Mouse (Mus musculus): Measurements from ENCODE around the gene Skap1.

Skap1 gene

DNA sequence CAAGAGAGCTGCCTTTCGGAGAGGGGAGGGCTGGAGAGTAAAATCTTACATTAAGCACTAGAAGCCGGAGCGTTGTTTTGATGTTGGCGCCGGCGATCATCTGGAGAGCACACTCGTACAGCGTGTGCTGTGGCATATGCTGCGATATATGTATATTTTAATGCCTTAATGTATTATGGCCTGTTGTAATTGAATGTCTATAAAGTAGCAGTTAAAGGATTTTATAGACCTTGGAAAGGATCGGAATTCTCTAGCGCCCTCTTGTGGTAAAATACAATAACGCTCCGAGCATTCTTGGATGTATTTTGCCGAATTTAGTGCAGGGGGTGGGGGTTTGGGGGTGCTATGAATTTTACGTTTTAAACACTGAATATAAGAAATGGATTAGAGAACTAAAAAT, 88.7 kb downstream of the Skap1 start:
- in situ Hi-C loops (cut with MseI, MboI) = no loop called here

DNA sequence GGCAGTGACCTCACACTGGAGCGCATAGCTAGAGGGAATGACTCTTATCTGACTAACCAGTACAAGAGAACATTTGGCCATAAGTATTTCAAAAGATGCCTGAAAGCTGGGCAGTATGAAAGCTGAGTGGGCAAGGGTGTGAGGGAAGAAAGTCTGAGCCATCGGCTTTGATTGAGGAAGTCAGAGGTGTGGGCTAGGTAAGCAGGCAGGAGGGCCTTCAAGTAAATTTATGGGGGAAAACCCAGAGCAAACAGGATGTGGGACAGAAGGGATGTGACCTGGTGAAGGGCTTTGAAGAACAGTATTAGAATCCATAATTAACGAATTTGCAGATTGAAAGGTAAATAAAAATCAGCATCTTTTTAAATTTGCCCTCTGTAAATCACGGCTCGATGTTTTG, 95.8 kb downstream of the Skap1 start:
- in situ Hi-C loops (cut with MseI, MboI) = no loop called here

DNA sequence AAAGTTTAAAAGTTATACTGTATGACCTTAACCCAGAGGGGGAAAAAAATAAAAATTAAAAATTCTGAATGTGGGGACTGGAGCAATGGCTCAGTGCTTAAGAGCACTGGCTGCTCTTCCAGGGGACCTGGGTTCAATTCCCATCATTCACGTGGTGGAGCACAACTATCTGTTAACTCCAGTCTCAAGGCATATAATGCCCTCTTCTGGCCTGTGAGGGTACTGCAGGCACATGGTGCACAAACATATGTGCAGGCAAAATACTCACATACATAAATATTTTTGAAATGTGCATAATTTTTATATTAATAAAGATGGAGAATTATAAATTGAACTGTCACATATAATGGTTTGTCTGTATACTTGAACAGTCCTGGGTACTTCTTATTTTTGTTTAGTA, 99.7 kb downstream of the Skap1 start:
- in situ Hi-C loops (cut with MseI, MboI) = no loop called here

DNA sequence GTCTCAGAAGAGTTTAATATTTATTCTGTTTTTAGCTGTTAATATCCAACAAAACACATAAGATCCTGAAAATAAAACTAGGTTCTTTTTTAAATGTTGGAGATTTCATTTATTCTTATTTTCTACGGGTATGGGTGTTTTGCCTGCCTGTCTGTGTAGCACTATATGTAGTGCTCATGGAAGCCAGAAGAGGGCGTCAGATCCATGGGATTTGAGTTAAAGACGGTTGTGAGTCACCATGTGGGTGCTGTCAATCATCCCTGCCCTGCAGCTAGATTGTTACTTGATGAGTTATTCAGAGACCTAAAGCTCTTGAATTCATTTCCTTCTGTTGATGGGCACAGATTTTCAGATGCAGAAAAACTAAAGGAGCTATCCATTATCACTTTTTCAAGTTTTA, 108.1 kb downstream of the Skap1 start:
- in situ Hi-C loops (cut with MseI, MboI) = loop anchor here (5.0 kb wide), 2 partner anchors 100 to 105 kb away; no protein-coding TSS in a partner anchor

DNA sequence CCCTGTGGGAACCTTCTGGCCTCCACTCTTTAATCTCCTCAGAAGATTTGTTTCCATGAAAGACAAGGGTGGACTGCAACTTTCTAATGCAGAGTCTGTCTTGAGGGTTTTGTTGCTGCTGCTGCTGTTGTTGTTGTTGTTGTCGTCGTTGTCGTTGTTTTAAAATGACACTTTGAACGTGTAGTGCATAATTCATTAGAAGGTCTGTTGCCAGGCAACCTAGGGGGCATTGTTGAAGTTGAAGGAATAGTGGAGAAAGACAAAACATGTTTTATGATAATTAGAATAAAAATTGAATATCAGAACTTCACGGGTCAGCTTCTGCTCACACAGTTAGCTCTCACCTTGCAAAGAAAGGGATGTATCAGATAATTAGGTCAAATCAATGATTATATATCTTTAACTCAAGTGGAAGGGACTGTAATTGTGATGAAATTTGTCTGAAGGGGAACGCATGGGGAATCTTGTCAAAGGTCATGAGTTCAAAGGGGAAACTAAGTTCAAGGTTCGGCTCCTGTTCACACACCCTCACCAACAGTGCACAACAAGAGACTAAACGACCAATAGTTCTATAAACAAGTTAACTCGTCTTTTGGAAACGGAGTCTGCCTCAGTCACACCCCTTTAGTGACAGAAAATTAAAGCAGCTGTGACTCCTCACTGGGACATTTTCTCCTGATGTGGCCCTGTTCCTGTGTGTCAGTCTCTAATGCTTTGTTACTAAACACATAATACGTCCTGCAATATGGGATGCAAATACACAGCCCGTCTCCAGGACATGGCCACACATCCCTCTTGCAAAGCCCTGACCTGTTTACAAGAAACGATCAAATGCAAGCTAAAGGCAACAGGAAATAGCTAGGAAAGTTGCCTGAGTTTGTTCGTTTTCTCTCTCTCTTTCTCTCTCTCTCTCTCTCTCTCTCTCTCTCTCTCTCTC, 112.4 kb downstream of the Skap1 start:
- in situ Hi-C loops (cut with MseI, MboI) = loop anchor here in 1 of 2 experiments (5.0 kb wide), 1 partner anchor 46 kb away; no protein-coding TSS in a partner anchor

DNA sequence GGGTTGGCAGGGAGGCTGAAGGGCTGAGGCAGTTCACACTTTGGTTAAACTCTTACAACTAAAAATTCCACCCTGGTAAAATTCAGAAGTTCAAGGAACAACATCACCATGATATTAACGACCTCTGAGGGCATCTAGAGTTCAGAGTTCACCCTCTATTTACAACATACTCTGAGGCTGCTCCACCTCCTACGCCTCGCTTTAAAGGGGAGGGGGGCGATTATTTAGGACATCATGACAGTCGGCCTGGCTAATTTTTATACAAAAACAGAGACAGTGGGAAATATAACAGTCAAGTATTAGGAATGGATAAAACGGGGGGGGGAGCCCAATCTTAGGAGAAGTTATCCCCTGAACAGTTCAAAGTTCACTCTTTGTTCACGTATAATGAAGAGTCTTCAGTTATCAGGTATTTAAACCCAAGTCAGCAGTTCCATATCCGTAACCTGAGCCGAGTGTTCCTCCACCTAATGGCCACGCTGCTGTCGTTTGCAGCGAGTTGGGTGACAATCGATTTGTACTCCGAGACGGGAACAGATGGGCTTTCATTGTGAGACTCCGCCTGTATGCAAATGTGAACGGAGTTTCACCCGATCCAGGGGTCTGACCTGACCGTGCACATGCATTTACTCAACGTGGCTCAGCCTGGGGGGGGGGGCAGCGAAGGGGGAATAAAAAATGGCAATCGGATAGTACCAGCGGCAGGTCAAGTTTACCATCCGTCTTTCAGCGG, 114.3 kb downstream of the Skap1 start:
- in situ Hi-C loops (cut with MseI, MboI) = loop anchor here in 1 of 2 experiments (5.0 kb wide), 1 partner anchor 44 kb away; no protein-coding TSS in a partner anchor

DNA sequence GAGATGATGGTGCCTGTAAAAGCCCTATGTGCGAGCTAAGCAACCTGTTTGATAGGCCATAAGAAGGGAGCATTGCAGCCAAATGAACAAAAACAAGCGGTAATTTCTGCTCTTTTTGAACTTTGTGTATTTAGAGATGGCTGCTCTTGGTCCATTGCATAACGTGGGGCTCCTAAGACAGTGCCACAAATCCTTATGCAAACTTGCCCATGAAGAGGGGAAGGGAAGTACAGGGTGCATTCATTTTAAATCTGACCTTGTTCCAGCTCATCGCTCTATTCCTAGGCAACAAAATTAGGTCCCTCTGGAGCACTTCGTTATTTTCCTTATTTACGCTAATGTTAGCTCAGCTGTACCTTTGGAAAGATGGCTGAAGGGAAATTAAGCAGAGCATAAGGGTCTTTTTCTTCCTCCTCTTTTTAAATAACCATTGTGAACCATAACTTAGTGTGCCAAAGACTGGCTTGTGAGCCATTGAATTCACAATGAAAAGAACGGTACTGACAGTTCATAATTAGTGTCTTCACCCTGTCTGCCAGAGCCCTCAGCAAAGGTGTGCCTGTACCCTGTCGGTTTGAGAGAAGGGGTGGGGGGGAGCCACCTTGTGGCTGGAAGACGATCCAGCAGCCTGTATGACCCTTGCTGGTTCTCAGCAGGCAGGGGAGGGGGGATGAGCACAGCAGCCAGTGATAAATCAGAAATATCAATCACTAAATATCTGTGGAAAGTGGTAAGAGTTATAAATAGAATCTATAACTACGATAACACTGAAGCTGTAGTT, 117.4 kb downstream of the Skap1 start:
- in situ Hi-C loops (cut with MseI, MboI) = no loop called here

DNA sequence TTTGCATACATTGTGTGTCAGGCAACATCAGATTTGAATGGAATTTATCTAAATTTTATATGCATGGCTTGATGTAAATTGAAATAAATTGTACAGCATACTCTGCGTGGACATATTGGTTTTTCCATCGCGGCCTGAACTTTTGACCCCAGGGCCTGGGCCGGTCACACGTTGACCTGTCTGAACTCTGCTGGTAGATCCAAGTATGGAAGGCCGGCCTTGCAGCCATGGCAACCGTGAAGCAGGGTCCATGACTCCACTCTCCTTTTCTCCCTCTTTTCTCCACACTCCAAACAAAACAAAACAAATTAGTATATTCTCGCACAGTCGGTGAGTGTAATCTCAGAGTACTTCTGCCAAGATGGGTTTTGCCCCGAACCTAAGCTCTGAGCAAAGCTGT, 118.2 kb downstream of the Skap1 start:
- in situ Hi-C loops (cut with MseI, MboI) = no loop called here

DNA sequence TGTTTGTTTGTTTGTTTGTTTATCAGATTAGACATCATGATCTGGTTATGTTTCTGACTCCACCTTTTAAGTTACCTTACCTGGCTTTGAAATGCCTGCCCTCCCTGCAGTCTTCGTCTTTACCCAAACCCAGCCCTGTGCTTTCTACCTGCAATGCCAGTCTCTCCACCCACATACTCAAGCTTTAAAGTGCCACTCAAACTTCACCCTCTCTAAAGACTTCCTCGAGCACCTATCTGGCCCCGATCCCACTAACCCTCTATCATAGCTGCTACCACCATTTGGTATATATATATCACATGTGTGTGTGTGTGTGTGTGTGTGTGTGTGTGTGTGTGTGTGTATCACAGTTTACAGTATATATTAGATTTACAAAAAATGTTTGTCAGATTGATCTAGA, 125.4 kb downstream of the Skap1 start:
- in situ Hi-C loops (cut with MseI, MboI) = no loop called here

DNA sequence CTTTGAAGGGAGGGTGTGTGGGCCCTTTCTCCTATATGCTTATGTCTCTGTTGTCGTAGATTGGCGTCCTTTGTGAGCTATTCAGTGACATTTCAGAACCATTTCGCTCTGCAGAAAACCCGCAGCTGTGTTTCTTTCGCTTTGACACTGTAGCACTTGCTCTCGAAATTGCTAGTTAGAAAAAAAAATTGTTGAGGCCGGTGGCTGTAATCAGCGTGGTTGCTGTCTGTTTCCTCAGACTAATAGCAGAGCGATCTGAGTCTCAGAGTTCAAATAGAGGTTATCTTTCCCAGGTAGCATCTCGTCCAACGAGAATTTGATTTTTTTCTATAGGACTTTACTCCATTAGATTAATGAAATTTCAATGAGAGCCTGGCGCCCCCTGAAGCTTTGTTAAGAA, 131.5 kb downstream of the Skap1 start:
- in situ Hi-C loops (cut with MseI, MboI) = no loop called here

DNA sequence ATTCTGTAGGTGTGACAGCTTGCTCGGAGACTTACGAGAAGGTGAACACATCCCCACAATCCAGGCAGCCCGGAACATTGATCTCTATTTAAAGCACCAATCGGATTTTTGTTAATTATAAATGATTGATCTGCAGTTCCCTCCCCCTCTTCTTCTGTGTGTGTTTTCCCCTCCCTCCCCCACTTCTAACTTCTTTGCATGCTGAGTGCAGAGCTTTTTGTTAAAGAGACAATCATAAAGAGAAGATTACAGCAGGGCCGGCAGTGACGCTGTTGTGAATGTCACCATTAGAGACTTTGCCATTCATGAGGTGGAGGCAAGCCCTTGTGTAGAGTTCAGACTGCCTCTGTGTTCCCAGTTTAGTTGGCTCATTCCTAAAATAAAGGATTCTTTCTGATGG, 131.9 kb downstream of the Skap1 start:
- in situ Hi-C loops (cut with MseI, MboI) = no loop called here

DNA sequence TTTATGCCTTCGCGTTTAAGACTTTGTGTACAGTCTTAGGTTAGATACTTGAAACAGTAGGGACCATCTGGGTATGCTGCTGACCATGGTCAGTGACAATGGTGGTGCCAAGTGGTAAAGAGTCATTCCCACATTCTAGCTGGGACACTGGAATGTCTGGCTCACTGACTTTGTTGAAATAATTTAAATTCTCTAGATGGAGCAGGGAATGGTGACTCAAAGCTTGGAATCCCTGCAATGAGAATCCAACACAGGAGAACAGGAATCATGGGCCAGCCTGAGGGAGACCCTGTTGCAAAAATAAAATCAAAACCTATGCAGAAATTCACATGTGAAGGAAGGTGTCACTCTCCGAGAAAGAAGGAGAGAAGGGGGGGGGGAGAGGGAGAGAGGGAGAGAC, 138.4 kb downstream of the Skap1 start:
- in situ Hi-C loops (cut with MseI, MboI) = no loop called here

DNA sequence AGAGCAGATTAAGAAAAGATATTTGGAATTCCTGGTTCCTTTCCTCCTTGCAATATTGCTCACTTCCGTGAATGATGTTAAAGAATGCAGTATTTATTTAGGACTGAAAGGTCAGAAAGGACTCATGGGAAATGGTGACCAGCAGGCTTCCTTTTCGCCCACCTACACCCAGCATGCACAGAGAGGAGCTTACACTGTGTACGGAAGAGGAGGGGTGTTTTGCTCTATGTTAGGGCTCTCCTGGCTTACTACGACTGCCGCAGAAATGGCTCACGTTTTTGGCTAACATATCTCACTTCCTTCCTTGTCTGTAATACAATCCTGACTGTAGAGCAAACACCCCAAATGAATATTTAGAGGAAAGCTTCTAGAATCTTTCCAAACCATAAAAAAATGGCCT, 139.9 kb downstream of the Skap1 start:
- in situ Hi-C loops (cut with MseI, MboI) = no loop called here

DNA sequence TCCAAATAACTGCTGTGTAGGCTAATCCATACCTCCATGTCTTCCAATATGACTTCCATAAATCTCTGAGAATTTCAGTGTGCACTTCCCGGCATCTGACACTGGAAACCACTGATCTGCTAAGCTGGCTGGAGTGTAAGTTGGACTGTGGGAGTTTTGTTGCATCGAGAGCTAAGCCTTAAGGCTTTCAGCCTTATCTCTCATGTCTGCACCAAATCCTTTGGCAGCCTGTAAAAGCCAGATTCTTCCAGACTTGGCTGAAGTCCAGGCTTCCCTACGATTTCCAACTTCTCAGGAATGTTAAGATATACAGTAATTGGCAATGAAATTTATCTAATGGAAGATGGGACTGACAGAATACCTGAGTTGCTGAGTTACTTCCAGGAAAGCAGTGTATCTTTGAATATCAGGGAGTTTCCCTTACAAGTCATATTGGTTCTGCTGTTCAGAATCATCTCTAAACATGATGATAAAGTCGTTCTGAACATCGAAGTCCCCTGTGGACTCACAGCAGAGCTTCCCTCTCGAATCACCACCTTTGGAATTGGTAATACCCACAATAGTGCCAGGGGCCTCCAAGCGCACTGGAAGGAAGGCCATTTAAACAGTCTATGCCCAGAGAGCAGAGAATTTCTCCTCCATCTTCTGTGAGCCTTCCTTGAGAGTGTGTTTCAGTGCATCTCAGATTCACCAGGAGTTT, 140.5 kb downstream of the Skap1 start:
- in situ Hi-C loops (cut with MseI, MboI) = no loop called here

DNA sequence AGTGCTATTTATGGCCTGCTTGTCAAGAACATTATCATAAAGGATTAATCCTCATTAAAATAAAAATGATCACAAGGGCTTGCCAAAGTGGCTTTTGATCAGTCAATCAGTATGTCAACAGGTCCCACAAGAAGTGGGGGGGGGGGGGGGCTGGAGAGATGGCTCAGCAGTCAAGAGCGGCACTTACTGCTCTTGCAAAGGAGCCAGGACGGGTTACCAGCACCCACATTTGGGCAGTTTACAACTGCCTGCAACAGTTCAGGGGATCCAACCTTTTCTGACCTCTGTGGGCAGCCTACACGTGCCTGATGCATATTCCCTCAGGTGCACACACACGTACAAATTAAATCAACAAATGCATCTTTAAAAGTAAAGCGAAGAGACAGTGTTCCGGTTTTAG, 141.1 kb downstream of the Skap1 start:
- in situ Hi-C loops (cut with MseI, MboI) = no loop called here

DNA sequence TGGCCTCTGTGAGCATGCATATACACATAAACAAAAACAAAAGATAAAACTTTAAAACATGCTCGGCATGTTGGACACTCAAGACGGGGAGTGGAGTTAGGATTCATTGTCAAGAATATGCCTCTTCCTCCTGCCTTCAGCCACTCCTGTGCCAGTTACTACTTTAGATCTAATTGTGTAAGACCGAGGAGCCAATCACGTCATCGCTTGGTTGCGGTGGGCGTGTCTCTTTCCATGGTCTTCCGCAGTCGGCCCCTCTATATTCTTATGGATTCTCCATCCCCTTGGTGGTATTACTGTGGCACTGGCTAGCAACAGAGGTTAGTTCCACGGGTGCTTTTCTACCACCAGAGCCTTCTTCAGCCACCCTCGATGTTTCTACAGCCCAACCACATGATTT, 148.2 kb downstream of the Skap1 start:
- in situ Hi-C loops (cut with MseI, MboI) = no loop called here

DNA sequence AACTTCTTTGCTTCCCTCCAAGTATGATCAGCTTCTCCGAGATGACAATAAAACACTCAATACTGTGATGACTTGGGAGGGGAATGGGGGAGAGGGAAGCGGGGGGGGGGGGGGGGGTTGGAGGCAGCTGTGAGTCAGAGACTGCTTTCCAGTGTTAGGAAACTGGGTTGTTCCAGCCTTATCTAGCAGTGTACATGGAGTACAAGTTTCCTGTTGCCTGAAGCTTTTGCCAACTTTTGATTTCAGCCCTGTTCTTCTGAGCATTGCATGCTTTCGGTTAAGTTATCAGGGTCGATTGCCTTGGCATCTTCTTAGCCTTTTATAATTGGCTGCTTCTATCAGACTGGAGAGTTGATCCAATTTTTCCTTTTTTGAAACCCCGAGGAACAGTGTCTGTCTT, 152.4 kb downstream of the Skap1 start:
- in situ Hi-C loops (cut with MseI, MboI) = no loop called here

DNA sequence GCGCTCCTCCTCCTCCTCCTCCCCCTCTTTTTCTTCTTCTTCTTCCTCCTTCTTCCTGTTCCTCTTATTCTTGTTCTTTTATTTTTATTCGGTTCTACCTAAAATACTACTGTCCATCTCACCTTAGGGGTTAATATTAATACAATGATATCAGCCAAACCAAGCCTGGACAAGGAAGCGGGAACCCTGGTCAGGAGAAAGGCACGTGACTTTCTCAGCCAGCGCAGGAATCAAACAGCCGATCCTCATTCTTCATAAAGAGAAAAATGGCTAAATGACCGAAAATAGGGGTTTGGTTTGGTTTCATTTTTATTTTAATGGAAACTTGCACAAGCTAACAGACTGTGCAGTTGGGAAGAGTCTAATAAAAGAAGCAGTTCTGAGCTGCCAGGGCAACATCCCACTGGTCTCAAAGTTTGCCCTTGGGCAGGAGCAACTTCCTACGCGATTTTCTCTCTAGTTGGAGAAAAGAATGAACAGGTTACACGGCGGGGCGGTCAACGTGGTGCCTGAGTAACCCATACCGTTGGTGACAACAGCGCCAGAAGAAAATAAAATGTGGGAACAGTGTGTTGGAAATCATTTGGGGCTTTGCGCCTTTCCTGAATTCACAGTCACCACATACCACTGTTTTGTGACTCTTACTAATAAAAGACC, 154.5 kb downstream of the Skap1 start:
- in situ Hi-C loops (cut with MseI, MboI) = no loop called here

DNA sequence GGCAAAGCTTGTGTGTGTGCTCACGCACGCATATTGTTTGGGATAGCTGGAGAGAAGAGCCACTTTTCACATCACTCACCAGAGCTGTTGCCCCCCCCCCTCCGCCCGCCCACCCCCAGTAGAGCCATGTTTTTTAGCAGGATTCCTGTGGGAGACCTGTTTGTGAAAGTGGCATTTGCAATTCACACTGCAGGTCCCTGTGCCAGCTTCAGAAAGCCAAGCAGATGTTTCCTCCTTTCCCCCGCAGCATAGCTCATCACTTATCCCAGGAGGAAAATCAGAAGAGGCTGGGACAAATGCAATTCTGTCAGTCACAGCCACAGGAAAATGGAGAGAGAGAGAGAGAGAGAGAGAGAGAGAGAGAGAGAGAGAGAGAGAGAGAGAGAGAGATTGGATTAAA, 155.2 kb downstream of the Skap1 start:
- in situ Hi-C loops (cut with MseI, MboI) = no loop called here

DNA sequence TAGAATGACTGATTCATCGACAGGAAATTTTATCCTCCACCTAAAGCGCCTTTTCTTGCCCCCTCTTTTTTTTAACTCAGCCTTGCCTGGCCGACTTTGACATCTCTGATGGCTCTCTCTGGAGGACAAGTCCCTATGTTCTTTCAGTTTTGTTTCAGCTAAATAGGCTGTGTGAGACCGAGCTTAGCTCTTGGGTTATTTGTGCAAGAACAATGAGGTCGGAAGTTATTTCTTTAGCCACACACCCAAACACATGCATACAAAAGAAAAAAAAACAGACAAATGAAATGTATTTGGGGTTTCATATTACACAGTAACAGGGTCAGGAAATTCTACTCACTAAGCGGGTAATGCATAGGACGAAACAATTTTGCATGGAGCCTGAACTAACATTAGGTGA, 155.6 kb downstream of the Skap1 start:
- in situ Hi-C loops (cut with MseI, MboI) = loop anchor here in 1 of 2 experiments (5.0 kb wide), 1 partner anchor 43 kb away; no protein-coding TSS in a partner anchor

DNA sequence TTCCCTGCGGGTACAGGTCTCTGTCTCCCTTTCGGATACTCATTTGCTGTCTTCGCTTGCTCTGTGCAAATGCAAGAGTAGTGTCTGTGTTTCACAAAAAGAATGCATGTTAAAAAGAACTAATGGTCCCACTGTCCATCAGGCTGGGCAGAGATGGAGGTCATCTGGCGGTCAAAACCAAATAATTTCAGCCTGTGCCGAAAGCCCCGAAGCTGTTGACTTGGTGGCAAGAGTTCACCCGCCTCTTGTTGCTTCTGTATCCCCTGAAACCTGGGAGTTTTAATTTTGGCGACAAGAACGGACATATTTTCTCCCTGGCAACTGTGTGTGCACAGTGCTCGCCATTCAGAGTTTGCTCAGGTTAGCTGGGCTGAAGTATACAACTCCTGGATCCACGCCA, 156.3 kb downstream of the Skap1 start:
- in situ Hi-C loops (cut with MseI, MboI) = loop anchor here in 1 of 2 experiments (5.0 kb wide), 1 partner anchor 43 kb away; no protein-coding TSS in a partner anchor
